Mouse (Mus musculus) limb, embryonic 13.5 days (tissue): Measurements from ENCODE around the gene Odf3l1. TPM values are rescaled to one million over a fixed set of nuclear protein-coding genes. Genes with fewer than 3 reads are reported as not detected.
A peak's percentile ranks its signal among the peaks of the same experiment; 100 is the strongest.

ENCODE experiments used
- ATAC-seq: fragments of 200-750 bp; cut with Nextera tagmentation; 2 replicates; pipeline ENCODE4 v1.8.0; 2017; ENCODE audit warnings: low read depth, moderate number of reproducible peaks, moderate TSS enrichment; ENCODE audit not compliant: low FRiP score
- H3K27ac ChIP-seq: fragments of 300-500 bp; sonication (generic); 2 replicates; pipeline ENCODE4 v1.5.1; 2015; ENCODE audit warnings: inconsistent platforms, mild to moderate bottlenecking, moderate library complexity
- H3K27me3 ChIP-seq: fragments of 300-500 bp; sonication (generic); 2 replicates; pipeline ENCODE4 v1.6.1; 2015; ENCODE audit warnings: mild to moderate bottlenecking, inconsistent platforms
- H3K36me3 ChIP-seq: fragments of 300-500 bp; sonication (generic); 2 replicates; pipeline ENCODE4 v1.6.1; 2015; ENCODE audit warnings: inconsistent platforms, mild to moderate bottlenecking, moderate library complexity
- H3K4me1 ChIP-seq: fragments of 300-500 bp; sonication (generic); 2 replicates; pipeline ENCODE4 v1.6.1; 2015; ENCODE audit warnings: inconsistent platforms
- H3K4me2 ChIP-seq: fragments of 300-500 bp; sonication (generic); replicated peaks from 2 replicates; pipeline ENCODE4 v1.6.1; 2015; ENCODE audit warnings: inconsistent platforms, mild to moderate bottlenecking, moderate library complexity
- H3K4me3 ChIP-seq: fragments of 300-500 bp; sonication (generic); 2 replicates; pipeline ENCODE4 v1.5.1; 2015; ENCODE audit warnings: moderate library complexity, mild to moderate bottlenecking, inconsistent platforms
- H3K9ac ChIP-seq: fragments of 300-500 bp; sonication (generic); 2 replicates; pipeline ENCODE4 v1.6.1; 2015; ENCODE audit warnings: mild to moderate bottlenecking, inconsistent platforms
- H3K9me3 ChIP-seq: fragments of 300-500 bp; sonication (generic); 2 replicates; pipeline ENCODE4 v1.6.1; 2016; ENCODE audit warnings: inconsistent platforms
- WGBS: fragments of 180-500 bp; shearing (Covaris S2); methylation state at CpG from one replicate; pipeline ENCODE4 v1.1.7; 2015; 5-methylcytosine and 5-hydroxymethylcytosine counted together
- polyA plus RNA-seq: library from polyadenylated mRNA; unstranded; fragments of >200 nt; fragmentation: Nextera tagmentation; extraction: Ambion mirVana; gene quantifications from 2 replicates; pipeline ENCODE4 v1.2.1, GENCODE M21; 2015

Gene Odf3l1
- polyA plus RNA-seq, 1 experiment from 2014 or later: 0.27 TPM

GRCm38 (mm10) chr9:56840721-56841120, 23.8 kb downstream of the Odf3l1 start:
- ATAC-seq: no peak

GRCm38 (mm10) chr9:56835152-56835551, 29.3 kb downstream of the Odf3l1 start:
- no peak for ATAC-seq
- H3K36me3 ChIP-seq: no peaks in the 10 kb centered on the region
- H3K27ac ChIP-seq: no peak overlapping the region
- no peak overlapping the region for H3K9ac ChIP-seq
- 69% methylated on average over 5 of the region's 5 CpGs for WGBS
- H3K4me1 ChIP-seq: peaks cover 16% of the 10 kb centered on the region
- no peak overlapping the region for H3K4me2 ChIP-seq
- H3K4me3 ChIP-seq: no peak overlapping the region
- peaks cover 25% of the 10 kb centered on the region for H3K27me3 ChIP-seq
- H3K9me3 ChIP-seq: no peaks in the 10 kb centered on the region

More at GRCm38 (mm10) chr9:56840721-56841120, 23.8 kb downstream of the Odf3l1 start:
- Histone ChIP-seq H3K27me3 (peaks cover 20% of the 10 kb centered on the region), H3K4me1 (peaks cover 23% of the 10 kb centered on the region), H3K4me3 (no peak overlapping the region), H3K36me3 (no peaks in the 10 kb centered on the region), H3K9ac (no peak overlapping the region), H3K4me2 (no peak overlapping the region), H3K9me3 (no peaks in the 10 kb centered on the region), H3K27ac (no peak overlapping the region)
- 62% methylated on average over 5 of the region's 5 CpGs for WGBS

GRCm38 (mm10) chr9:56832900-56833299, 31.6 kb downstream of the Odf3l1 start:
- no peak overlapping the region for H3K4me2 ChIP-seq
- no peaks in the 10 kb centered on the region for H3K9me3 ChIP-seq
- peaks cover 27% of the 10 kb centered on the region for H3K27me3 ChIP-seq
- no peak overlapping the region for H3K9ac ChIP-seq
- H3K27ac ChIP-seq: no peak overlapping the region
- H3K36me3 ChIP-seq: no peaks in the 10 kb centered on the region
- WGBS: 21% methylated on average over 6 of the region's 6 CpGs
- ATAC-seq: no peak
- H3K4me3 ChIP-seq: no peak overlapping the region
- H3K4me1 ChIP-seq: peaks cover 18% of the 10 kb centered on the region

GRCm38 (mm10) chr9:56831904-56832303, 32.6 kb downstream of the Odf3l1 start:
- H3K27ac ChIP-seq: no peak overlapping the region
- no peaks in the 10 kb centered on the region for H3K9me3 ChIP-seq
- no peak overlapping the region for H3K4me2 ChIP-seq
- no peak for ATAC-seq
- H3K27me3 ChIP-seq: peaks cover 30% of the 10 kb centered on the region
- H3K4me3 ChIP-seq: no peak overlapping the region
- no peaks in the 10 kb centered on the region for H3K36me3 ChIP-seq
- H3K4me1 ChIP-seq: peaks cover 18% of the 10 kb centered on the region
- no peak overlapping the region for H3K9ac ChIP-seq
- WGBS: 86% methylated on average over 3 of the region's 3 CpGs

GRCm38 (mm10) chr9:56830162-56830561, 34.3 kb downstream of the Odf3l1 start:
- Histone ChIP-seq H3K4me3 (no peak overlapping the region), H3K27me3 (peaks cover 40% of the 10 kb centered on the region), H3K36me3 (no peaks in the 10 kb centered on the region), H3K4me1 (peaks cover 28% of the 10 kb centered on the region), H3K4me2 (no peak overlapping the region), H3K27ac (no peak overlapping the region), H3K9me3 (no peaks in the 10 kb centered on the region), H3K9ac (no peak overlapping the region)
- ATAC-seq: no peak
- WGBS: 29% methylated on average over 4 of the region's 4 CpGs

GRCm38 (mm10) chr9:56828841-56829240, 35.6 kb downstream of the Odf3l1 start:
- no peak for ATAC-seq
- no peak overlapping the region for H3K9ac ChIP-seq
- no peak overlapping the region for H3K4me2 ChIP-seq

GRCm38 (mm10) chr9:56828146-56828545, 36.3 kb downstream of the Odf3l1 start:
- H3K9me3 ChIP-seq: no peaks in the 10 kb centered on the region
- H3K27ac ChIP-seq: no peak overlapping the region
- H3K4me3 ChIP-seq: no peak overlapping the region
- peaks cover 32% of the 10 kb centered on the region for H3K4me1 ChIP-seq
- H3K36me3 ChIP-seq: no peaks in the 10 kb centered on the region
- no peak overlapping the region for H3K9ac ChIP-seq
- no peak overlapping the region for H3K4me2 ChIP-seq
- no peak for ATAC-seq
- WGBS: 46% methylated on average over 9 of the region's 9 CpGs
- peaks cover 45% of the 10 kb centered on the region for H3K27me3 ChIP-seq

More at GRCm38 (mm10) chr9:56828841-56829240, 35.6 kb downstream of the Odf3l1 start:
- Histone ChIP-seq H3K9me3 (no peaks in the 10 kb centered on the region), H3K27me3 (peaks cover 45% of the 10 kb centered on the region), H3K27ac (no peak overlapping the region), H3K36me3 (no peaks in the 10 kb centered on the region), H3K4me1 (peaks cover 35% of the 10 kb centered on the region), H3K4me3 (no peak overlapping the region)
- 71% methylated on average over 6 of the region's 6 CpGs for WGBS

- Histone ChIP-seq H3K9ac (peak overlapping the region; percentile 45; the same call in 1 of the 2 replicates), H3K9me3 (no peaks in the 10 kb centered on the region), H3K4me3 (peak overlapping the region; percentile 26), H3K36me3 (no peaks in the 10 kb centered on the region), H3K4me1 (peaks cover 24% of the 10 kb centered on the region), H3K27ac (no peak overlapping the region), H3K27me3 (peaks cover 30% of the 10 kb centered on the region), H3K4me2 (peak overlapping the region; percentile 62)
- WGBS: 8% methylated on average over 21 of the region's 21 CpGs
- ATAC-seq: no peak
Measured at GRCm38 (mm10) chr9:56825476-56826213, 38.8 kb downstream of the Odf3l1 start.

- no peak overlapping the region for H3K9ac ChIP-seq
- no peak overlapping the region for H3K4me3 ChIP-seq
- no peak overlapping the region for H3K4me2 ChIP-seq
- H3K27ac ChIP-seq: no peak overlapping the region
- ATAC-seq: no peak
- H3K36me3 ChIP-seq: no peaks in the 10 kb centered on the region
- 0% methylated on average over 3 of the region's 3 CpGs for WGBS
- H3K4me1 ChIP-seq: peaks cover 16% of the 10 kb centered on the region
- peaks cover 28% of the 10 kb centered on the region for H3K27me3 ChIP-seq
- H3K9me3 ChIP-seq: no peaks in the 10 kb centered on the region
Measured at GRCm38 (mm10) chr9:56824900-56825299, 39.6 kb downstream of the Odf3l1 start.

- no peak for ATAC-seq
- Histone ChIP-seq H3K27me3 (peaks cover 19% of the 10 kb centered on the region), H3K4me3 (no peak overlapping the region), H3K4me2 (no peak overlapping the region), H3K36me3 (no peaks in the 10 kb centered on the region), H3K27ac (no peak overlapping the region), H3K9ac (no peak overlapping the region), H3K9me3 (0 out of 2 replicates have a peak, but pooled peaks cover 4% of the 10 kb centered on the region), H3K4me1 (no peaks in the 10 kb centered on the region)
- 80% methylated on average over 1 of the region's 1 CpGs for WGBS
Measured at GRCm38 (mm10) chr9:56810916-56811315, 53.6 kb downstream of the Odf3l1 start.

GRCm38 (mm10) chr9:56807990-56808389, 56.5 kb downstream of the Odf3l1 start:
- ATAC-seq: no peak
- Histone ChIP-seq H3K27me3 (peaks cover 13% of the 10 kb centered on the region), H3K9me3 (0 out of 2 replicates have a peak, but pooled peaks cover 4% of the 10 kb centered on the region), H3K9ac (no peak overlapping the region), H3K4me1 (no peaks in the 10 kb centered on the region), H3K4me3 (no peak overlapping the region), H3K36me3 (no peaks in the 10 kb centered on the region), H3K27ac (no peak overlapping the region), H3K4me2 (no peak overlapping the region)
- 84% methylated on average over 6 of the region's 6 CpGs for WGBS

GRCm38 (mm10) chr9:56803146-56803545, 61.3 kb downstream of the Odf3l1 start:
- Histone ChIP-seq H3K4me3 (no peak overlapping the region), H3K4me1 (no peaks in the 10 kb centered on the region), H3K9ac (no peak overlapping the region), H3K27ac (no peak overlapping the region), H3K27me3 (peaks cover 31% of the 10 kb centered on the region), H3K36me3 (no peaks in the 10 kb centered on the region), H3K4me2 (no peak overlapping the region), H3K9me3 (no peaks in the 10 kb centered on the region)
- 94% methylated on average over 7 of the region's 7 CpGs for WGBS
- ATAC-seq: no peak
